19 mouse cellular contexts compared by ENCODE assay signal in genomic region chr10:91137400-91137799, GRCm38 (mm10). TPM values are rescaled to one million over a fixed set of nuclear protein-coding genes. Genes with fewer than 3 reads are reported as not detected.
DNase-seq lines count a peak whose midpoint lies in the region; ATAC-seq and TF ChIP-seq lines count a peak whose summit lies in the region.
"Had no signal": no experiment of that assay in that cellular context is flagged by ENCODE, and none has a peak within 500 bp of the region (broad histone marks: within the 10 kb centered on the region; RNA-seq: fewer than 3 reads in every experiment).

No protein-coding gene starts in this region.

- no peak for ATAC-seq in liver, embryonic 11.5 days (replicated peaks; ENCODE audit: low FRiP score)
- peak; percentile 65 for ATAC-seq in common myeloid progenitor, adult 5-6 weeks (replicated peaks; ENCODE audit: low read depth, poor library complexity, severe bottlenecking)
- peak; percentile 56 for ATAC-seq in neutrophil, adult 5-6 weeks (ENCODE audit: extremely low read depth, insufficient number of reproducible peaks, low FRiP score, poor library complexity, severe bottlenecking)
- ATAC-seq: midbrain, embryonic 13.5 days had no signal

- no peaks in the 10 kb centered on the region for H3K27me3 ChIP-seq in liver, adult 2 months (ENCODE audit: control insufficient read depth, insufficient read depth, low read length)
- H3K27me3 ChIP-seq in liver, embryonic 11.5 days (replicated peaks; ENCODE audit: control insufficient read depth, insufficient read depth, low read length), result no peaks in the 10 kb centered on the region
- H3K27me3 ChIP-seq: embryonic facial prominence, embryonic 15.5 days; forebrain, embryonic 12.5 days; heart, embryonic 13.5 days; kidney, embryonic 15.5 days; limb, embryonic 13.5 days; midbrain, embryonic 13.5 days had no signal

- no peak overlapping the region for H3K4me2 ChIP-seq in liver, embryonic 11.5 days
- H3K4me2 ChIP-seq: embryonic facial prominence, embryonic 15.5 days; forebrain, embryonic 12.5 days; heart, embryonic 13.5 days; kidney, embryonic 15.5 days; limb, embryonic 13.5 days; midbrain, embryonic 13.5 days had no signal

- H3K27ac ChIP-seq in liver, adult 2 months (replicated peaks; ENCODE audit: insufficient read depth, low read depth, low read length), result peak overlapping the region; percentile 63; the same call in 1 of the 2 replicates
- H3K27ac ChIP-seq in liver, embryonic 11.5 days (ENCODE audit: low read depth, low read length), result no peak overlapping the region
- H3K27ac ChIP-seq: embryonic facial prominence, embryonic 15.5 days; forebrain, embryonic 12.5 days; heart, embryonic 13.5 days; hindbrain, embryonic 10.5 days; kidney, embryonic 15.5 days; left cerebral cortex, adult 2 months; limb, embryonic 13.5 days; midbrain, embryonic 13.5 days had no signal

- no peak overlapping the region for H3K4me3 ChIP-seq in liver, adult 2 months (ENCODE audit: insufficient read depth, low read depth, low read length)
- H3K4me3 ChIP-seq in liver, embryonic 11.5 days (ENCODE audit: low read depth, low read length), result no peak overlapping the region
- H3K4me3 ChIP-seq: embryonic facial prominence, embryonic 15.5 days; forebrain, embryonic 12.5 days; heart, embryonic 13.5 days; hindbrain, embryonic 10.5 days; kidney, embryonic 15.5 days; left cerebral cortex, adult 2 months; limb, embryonic 13.5 days; midbrain, embryonic 13.5 days had no signal

- H3K79me2 ChIP-seq in liver, adult 2 months (ENCODE audit: control insufficient read depth, insufficient read depth, low read length), result no peaks in the 10 kb centered on the region

- 77% methylated on average over 9 of the region's 9 CpGs for WGBS in liver, adult 2 months
- WGBS in liver, embryonic 11.5 days, result 72% methylated on average over 9 of the region's 9 CpGs

- peak; percentile 37 for DNase-seq in liver, adult 2 months (ENCODE audit: extremely low read depth, low read depth, low spot score)
- no peak for DNase-seq in liver, embryonic 11.5 days (ENCODE audit: low spot score)
- peak; percentile 49 for DNase-seq in ES-CJ7 (ENCODE audit: low read depth, low spot score)
- DNase-seq in cerebellum, postnatal 10 days, result no peak
- DNase-seq in cerebellum, adult 8-10 months, result no peak
- DNase-seq: cerebellum, adult 11 months; gastrocnemius, postnatal 36 days; lung, postnatal 14 days; thymus, postnatal 4 days had no signal

- no peaks in the 10 kb centered on the region for H3K36me3 ChIP-seq in liver, adult 2 months (ENCODE audit: control insufficient read depth, insufficient read depth, low read length)
- H3K36me3 ChIP-seq in liver, embryonic 11.5 days (ENCODE audit: control insufficient read depth, insufficient read depth, low read length), result no peaks in the 10 kb centered on the region
- H3K36me3 ChIP-seq: embryonic facial prominence, embryonic 15.5 days; forebrain, embryonic 12.5 days; heart, embryonic 13.5 days; hindbrain, embryonic 10.5 days; kidney, embryonic 15.5 days; limb, embryonic 13.5 days; midbrain, embryonic 13.5 days had no signal

- no peak overlapping the region for H3K9ac ChIP-seq in liver, adult 2 months (ENCODE audit: low read depth, low read length)
- no peak overlapping the region for H3K9ac ChIP-seq in liver, embryonic 11.5 days (ENCODE audit: low read depth, low read length)
- H3K9ac ChIP-seq: embryonic facial prominence, embryonic 15.5 days; forebrain, embryonic 12.5 days; heart, embryonic 13.5 days; kidney, embryonic 15.5 days; limb, embryonic 13.5 days; midbrain, embryonic 13.5 days had no signal

- no peak for TF ChIP-seq POLR2A in liver, adult 2 months (IDR thresholded peaks at IDR 0.05; ENCODE audit: extremely low read depth, insufficient read depth, low read length)

- TF ChIP-seq CTCF in liver, adult 2 months (IDR thresholded peaks at IDR 0.05; ENCODE audit: low read depth, low read length), result no peak

- H3K4me1 ChIP-seq in liver, adult 2 months (ENCODE audit: control insufficient read depth, insufficient read depth, low read length), result no peaks in the 10 kb centered on the region
- H3K4me1 ChIP-seq in liver, embryonic 11.5 days (replicated peaks; ENCODE audit: control insufficient read depth, insufficient read depth, low read length), result no peaks in the 10 kb centered on the region; the same call in 1 of the 2 replicates
- H3K4me1 ChIP-seq: embryonic facial prominence, embryonic 15.5 days; kidney, embryonic 15.5 days; limb, embryonic 13.5 days; midbrain, embryonic 13.5 days had no signal

- no peaks in the 10 kb centered on the region for H3K9me3 ChIP-seq in liver, embryonic 11.5 days (ENCODE audit: control insufficient read depth, low read length)
- H3K9me3 ChIP-seq: embryonic facial prominence, embryonic 15.5 days; forebrain, embryonic 12.5 days; heart, embryonic 13.5 days; hindbrain, embryonic 10.5 days; kidney, embryonic 15.5 days; limb, embryonic 13.5 days; midbrain, embryonic 13.5 days had no signal

RNA-seq across cellular contexts. Expression of gene Slc25a3, which starts 13.5 kb away (rescaled TPM):
- 222 and 288 TPM in 2 replicates for total RNA-seq in liver, adult 2 months (2014; rRNA removed)
- 269 and 371 TPM in 2 replicates for polyA plus RNA-seq in liver, adult 2 months (2012; rRNA removed)
- polyA plus RNA-seq in liver, embryonic 11.5 days (2014; fragmentation: Nextera tagmentation; extraction: Ambion mirVana), result 481 and 504 TPM in 2 replicates
- total RNA-seq in common myeloid progenitor, adult 5-6 weeks (2017), result 238 and 276 TPM in 2 replicates
- 245 and 253 TPM in 2 replicates for total RNA-seq in neutrophil, adult 5-6 weeks (2017)

RNA-seq across cellular contexts. Expression of gene Tmpo, which starts 43.7 kb away (rescaled TPM):
- 38.4 and 43.3 TPM in 2 replicates for total RNA-seq in liver, adult 2 months (2014; rRNA removed)
- 10.7 and 12.1 TPM in 2 replicates for polyA plus RNA-seq in liver, adult 2 months (2012; rRNA removed)
- 207 and 219 TPM in 2 replicates for polyA plus RNA-seq in liver, embryonic 11.5 days (2014; fragmentation: Nextera tagmentation; extraction: Ambion mirVana)
- total RNA-seq in common myeloid progenitor, adult 5-6 weeks (2017), result 529 and 544 TPM in 2 replicates
- 305 and 326 TPM in 2 replicates for total RNA-seq in neutrophil, adult 5-6 weeks (2017)

RNA-seq across cellular contexts. Expression of gene Ikbip, which starts 54.7 kb away (rescaled TPM):
- total RNA-seq in liver, adult 2 months (2014; rRNA removed), result 6.9 TPM in 2 replicates
- polyA plus RNA-seq in liver, adult 2 months (2012; rRNA removed), result 0.38 and 0.77 TPM in 2 replicates
- 21.4 and 23.5 TPM in 2 replicates for polyA plus RNA-seq in liver, embryonic 11.5 days (2014; fragmentation: Nextera tagmentation; extraction: Ambion mirVana)
- total RNA-seq in common myeloid progenitor, adult 5-6 weeks (2017), result 19.0 and 25.9 TPM in 2 replicates
- 7.8 and 7.9 TPM in 2 replicates for total RNA-seq in neutrophil, adult 5-6 weeks (2017)

RNA-seq across cellular contexts. Expression of gene Apaf1, which starts 54.8 kb away (rescaled TPM):
- total RNA-seq in liver, adult 2 months (2014; rRNA removed), result 3.1 and 3.4 TPM in 2 replicates
- 0.80 and 1.6 TPM in 2 replicates for polyA plus RNA-seq in liver, adult 2 months (2012; rRNA removed)
- polyA plus RNA-seq in liver, embryonic 11.5 days (2014; fragmentation: Nextera tagmentation; extraction: Ambion mirVana), result 15.9 and 20.0 TPM in 2 replicates
- total RNA-seq in common myeloid progenitor, adult 5-6 weeks (2017), result 23.1 and 39.6 TPM in 2 replicates
- total RNA-seq in neutrophil, adult 5-6 weeks (2017), result 36.1 and 41.4 TPM in 2 replicates

Comparison
In these comparisons a context has a peak if more than half of its experiments do, and no peak if none do; other contexts are left out.
1. DNase-seq: peak in liver, adult 2 months (single experiment) and ES-CJ7 (single experiment); none in liver, embryonic 11.5 days (single experiment), cerebellum, postnatal 10 days (0 of 2) and cerebellum, adult 8-10 months (single experiment).